Mouse (Mus musculus) layer of hippocampus, postnatal 25 days (tissue): ENCODE measurements around the gene Gm17542. TPM values are rescaled to one million over a fixed set of nuclear protein-coding genes. Genes with fewer than 3 reads are reported as not detected.
"Not testable (repeated sequence)": the region's sequence is repeated elsewhere in the genome, so short reads cannot be mapped to it uniquely, and the experiment has no call there.

Experiments used
- DNase-seq, 2 experiments: peaks; one replicate each; pipeline ENCODE4 v3.0.0; 2022; ENCODE audit warnings: mixed read lengths in 2 of 2, low spot score in 1 of 2; ENCODE audit errors: extremely low spot score in 1 of 2
- total RNA-seq, 2 experiments: library from RNA; stranded (reverse); gene quantifications; 2 replicates each; pipeline ENCODE4 v1.2.3; 2021

The Gm17542 gene
- not detected for total RNA-seq

GRCm38 (mm10) chr10:58718110-58718509 lies at the start of gene Gm17542:
Gene Gm17542, minus strand, starts transcription at chr10:58718210.
- DNase-seq: not testable (repeated sequence)

GRCm38 (mm10) chr10:58739779-58740178 lies 21.8 kb upstream of the Gm17542 start:
- DNase-seq: no peak

- DNase-seq: no peak
These were observed 20.1 kb upstream of the Gm17542 start for GRCm38 (mm10) chr10:58738152-58738551.

- no peak for DNase-seq
These were observed 3.2 kb downstream of the Gm17542 start for GRCm38 (mm10) chr10:58714789-58715148.

- DNase-seq: no peak
These were observed 3.9 kb downstream of the Gm17542 start for GRCm38 (mm10) chr10:58713855-58714788.

- no peak for DNase-seq
These were observed 4.8 kb downstream of the Gm17542 start for GRCm38 (mm10) chr10:58713225-58713624.

GRCm38 (mm10) chr10:58709021-58709420 lies 9.0 kb downstream of the Gm17542 start:
- DNase-seq: no peak

- DNase-seq: no peak
These were observed 17.4 kb downstream of the Gm17542 start for GRCm38 (mm10) chr10:58700578-58700977.

GRCm38 (mm10) chr10:58700160-58700559 lies 17.9 kb downstream of the Gm17542 start:
- DNase-seq: no peak

- no peak for DNase-seq
These were observed 19.1 kb downstream of the Gm17542 start for GRCm38 (mm10) chr10:58698955-58699354.

- no peak for DNase-seq
These were observed 27.0 kb downstream of the Gm17542 start for GRCm38 (mm10) chr10:58691051-58691450.

- DNase-seq: no peak
These were observed 38.7 kb downstream of the Gm17542 start for GRCm38 (mm10) chr10:58679298-58679697.

GRCm38 (mm10) chr10:58675533-58675932 lies 42.5 kb downstream of the Gm17542 start, which contains the start of gene Edar:
Gene Edar, minus strand, starts transcription at chr10:58675654.
- DNase-seq: peak; percentile 69 to 86

- DNase-seq: peak; percentile 59 to 92
These were observed 44.5 kb downstream of the Gm17542 start for GRCm38 (mm10) chr10:58673278-58674061.

- no peak for DNase-seq
These were observed 45.3 kb downstream of the Gm17542 start for GRCm38 (mm10) chr10:58672557-58673277.

- DNase-seq: no peak
These were observed 54.1 kb downstream of the Gm17542 start for GRCm38 (mm10) chr10:58663868-58664267.

Other genes starting within 250 kb of the Gm17542 start
- 1 to 10 TPM; 3.9 to 5.2 TPM for gene Ccdc138, start 220.3 kb downstream of the Gm17542 start, total RNA-seq
- under 1 TPM; 0.21 to 0.25 TPM for gene Edar, start 42.6 kb downstream of the Gm17542 start, total RNA-seq
- gene Sh3rf3, start 95.1 kb upstream of the Gm17542 start, total RNA-seq: 10 to 100 TPM; 34.3 to 37.3 TPM